Mouse (Mus musculus) limb, embryonic 14.5 days (tissue): ENCODE data around the gene Necab2. TPM values are rescaled to one million over a fixed set of nuclear protein-coding genes. Genes with fewer than 3 reads are reported as not detected.

ENCODE experiments used
- ATAC-seq: fragments of 200-750 bp; cut with Nextera tagmentation; 2 replicates; pipeline ENCODE4 v1.8.0; 2017; ENCODE audit warnings: low read depth, moderate number of reproducible peaks, moderate TSS enrichment; ENCODE audit not compliant: low FRiP score
- DNase-seq: peaks from one replicate; pipeline ENCODE4 v3.0.0-alpha.2; 2015; ENCODE audit warnings: low spot score
- H3K27ac ChIP-seq: fragments of 300-500 bp; sonication (generic); replicated peaks from 2 replicates; pipeline ENCODE4 v1.5.1; 2014; ENCODE audit warnings: low read depth, mild to moderate bottlenecking, low read length, moderate library complexity, mixed read lengths
- H3K27me3 ChIP-seq: fragments of 300-500 bp; sonication (generic); 2 replicates; pipeline ENCODE4 v1.6.1; 2014; ENCODE audit warnings: low read length, mixed read lengths; ENCODE audit not compliant: control insufficient read depth, insufficient read depth
- H3K36me3 ChIP-seq: fragments of 300-500 bp; sonication (generic); 2 replicates; pipeline ENCODE4 v1.6.1; 2014; ENCODE audit warnings: mild to moderate bottlenecking, low read length, moderate library complexity, mixed read lengths; ENCODE audit not compliant: control insufficient read depth, insufficient read depth
- H3K4me1 ChIP-seq: fragments of 300-500 bp; sonication (generic); 2 replicates; pipeline ENCODE4 v1.6.1; 2014; ENCODE audit warnings: antibody characterized with exemption, low read length, mixed read lengths; ENCODE audit not compliant: control insufficient read depth, insufficient read depth
- H3K4me2 ChIP-seq: fragments of 300-500 bp; sonication (generic); replicated peaks from 2 replicates; pipeline ENCODE4 v1.6.1; 2014; ENCODE audit warnings: low read depth, mild to moderate bottlenecking, low read length, moderate library complexity; ENCODE audit not compliant: severe bottlenecking
- H3K4me3 ChIP-seq: fragments of 300-500 bp; sonication (generic); replicated peaks from 2 replicates; pipeline ENCODE4 v1.5.1; 2014; ENCODE audit warnings: low read length
- H3K9ac ChIP-seq: fragments of 300-500 bp; sonication (generic); 2 replicates; pipeline ENCODE4 v1.6.1; 2014; ENCODE audit warnings: mild to moderate bottlenecking, low read depth, low read length, moderate library complexity; ENCODE audit not compliant: severe bottlenecking
- H3K9me3 ChIP-seq: fragments of 300-500 bp; sonication (generic); 2 replicates; pipeline ENCODE4 v1.6.1; 2016; ENCODE audit warnings: low read length; ENCODE audit not compliant: control insufficient read depth
- POLR2A ChIP-seq: fragments of 200-500 bp; IDR thresholded peaks from 2 replicates; pipeline ENCODE4 v1.8.0; 2012; ENCODE audit warnings: inconsistent platforms, mild to moderate bottlenecking, moderate library complexity, borderline replicate concordance; ENCODE audit not compliant: insufficient read depth, insufficient read length; ENCODE audit errors: extremely low read depth
- WGBS: fragments of 180-500 bp; shearing (Covaris S2); extraction: QIAGEN DNeasy Blood & Tissue Kit; methylation state at CpG from one replicate; pipeline ENCODE4 v1.1.7; 2014; 5-methylcytosine and 5-hydroxymethylcytosine counted together
- polyA plus RNA-seq, 2 experiments: library from polyadenylated mRNA; depleted of rRNA in 1 of 2; stranded (reverse) in 1 of 2; unstranded in 1 of 2; fragments of >200 nt; fragmentation: Nextera tagmentation in 1 of 2; extraction: Ambion mirVana in 1 of 2; gene quantifications; 2 replicates each; pipeline versions ENCODE4 v1.2.1 to v1.2.3; 2012 to 2014

Gene Necab2
- polyA plus RNA-seq (2012; rRNA removed) (7.8 and 9.5 TPM in 2 replicates), polyA plus RNA-seq (2014; fragmentation: Nextera tagmentation; extraction: Ambion mirVana) (2.2 and 2.6 TPM in 2 replicates)

DNA sequence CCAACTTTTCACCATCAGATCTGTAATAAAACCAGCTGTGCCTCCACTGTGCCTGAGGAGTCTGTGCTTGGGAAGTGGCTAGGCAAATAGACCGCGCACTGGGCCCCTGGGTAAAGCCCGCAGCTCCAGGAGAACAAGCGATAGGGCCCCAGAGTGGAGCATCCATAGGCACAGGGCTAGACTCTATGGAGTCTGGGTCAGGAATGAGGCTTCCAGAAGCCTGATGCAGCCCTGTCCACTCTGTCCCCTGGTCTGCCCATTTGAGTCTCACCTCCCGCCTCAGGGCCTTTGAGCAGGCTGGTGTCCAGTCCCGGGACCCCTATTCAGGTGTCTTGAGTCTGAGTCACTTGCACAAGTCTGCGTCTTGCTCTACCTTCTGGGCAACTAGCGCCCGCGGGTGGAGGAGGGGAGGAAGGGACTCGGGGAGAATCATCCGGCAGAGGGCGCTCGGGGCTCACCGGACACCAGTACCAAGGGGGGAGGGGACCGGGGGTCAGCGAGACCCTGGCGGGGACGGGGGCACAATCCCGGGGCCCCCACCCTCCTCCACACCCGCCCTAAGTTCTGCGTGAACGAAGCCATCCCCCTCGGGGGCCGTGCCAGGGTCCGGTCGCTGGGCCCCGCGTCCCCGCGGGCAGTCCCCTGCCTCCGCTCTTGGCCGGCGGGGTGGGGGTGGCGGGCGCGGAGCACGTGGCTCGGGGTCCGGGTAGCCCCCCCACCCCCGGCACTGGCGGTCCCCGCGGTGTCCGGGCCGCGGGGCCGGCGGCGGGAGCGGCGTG, at the start of gene Necab2:
Gene Necab2 (plus strand): TSS at position 509 of the 779 bp plus-strand sequence.
- Histone ChIP-seq H3K9me3 (no peaks in the 10 kb centered on the region), H3K4me3 (peak within 1 kb of the TSS; percentile 65), H3K9ac (peak within 1 kb of the TSS; percentile 70), H3K4me1 (0 out of 2 replicates have a peak, but pooled peaks cover 2% of the 10 kb centered on the region), H3K4me2 (peak within 1 kb of the TSS; percentile 95), H3K27me3 (peaks cover 21% of the 10 kb centered on the region), H3K36me3 (no peaks in the 10 kb centered on the region), H3K27ac (no peak within 1 kb of the TSS)
- TF ChIP-seq POLR2A: no peak
- ATAC-seq (peak; percentile 84), DNase-seq (peak; percentile 80)
- 2% methylated on average over 41 of the region's 52 CpGs for WGBS

- Histone ChIP-seq H3K4me1 (peaks cover 8% of the 10 kb centered on the region), H3K27me3 (no peaks in the 10 kb centered on the region), H3K9me3 (no peaks in the 10 kb centered on the region), H3K27ac (no peak overlapping the region), H3K4me2 (no peak overlapping the region), H3K9ac (no peak overlapping the region), H3K4me3 (no peak overlapping the region), H3K36me3 (no peaks in the 10 kb centered on the region)
- TF ChIP-seq POLR2A: no peak
- 89% methylated on average over 9 of the region's 9 CpGs for WGBS
- no peak for ATAC-seq
- DNase-seq: no peak
These were observed 48.0 kb upstream of the Necab2 start for GRCm38 (mm10) chr8:119398558-119398957.

- H3K4me3 ChIP-seq: no peak overlapping the region
- no peak overlapping the region for H3K4me2 ChIP-seq
- WGBS: 79% methylated on average over 6 of the region's 6 CpGs
- no peaks in the 10 kb centered on the region for H3K9me3 ChIP-seq
- no peak overlapping the region for H3K27ac ChIP-seq
- no peaks in the 10 kb centered on the region for H3K36me3 ChIP-seq
- ATAC-seq: no peak
- no peak for TF ChIP-seq POLR2A
- DNase-seq: no peak
- H3K9ac ChIP-seq: no peak overlapping the region
- peaks cover 7% of the 10 kb centered on the region for H3K4me1 ChIP-seq
- H3K27me3 ChIP-seq: no peaks in the 10 kb centered on the region
These were observed 47.3 kb upstream of the Necab2 start for GRCm38 (mm10) chr8:119399255-119399654.

DNA sequence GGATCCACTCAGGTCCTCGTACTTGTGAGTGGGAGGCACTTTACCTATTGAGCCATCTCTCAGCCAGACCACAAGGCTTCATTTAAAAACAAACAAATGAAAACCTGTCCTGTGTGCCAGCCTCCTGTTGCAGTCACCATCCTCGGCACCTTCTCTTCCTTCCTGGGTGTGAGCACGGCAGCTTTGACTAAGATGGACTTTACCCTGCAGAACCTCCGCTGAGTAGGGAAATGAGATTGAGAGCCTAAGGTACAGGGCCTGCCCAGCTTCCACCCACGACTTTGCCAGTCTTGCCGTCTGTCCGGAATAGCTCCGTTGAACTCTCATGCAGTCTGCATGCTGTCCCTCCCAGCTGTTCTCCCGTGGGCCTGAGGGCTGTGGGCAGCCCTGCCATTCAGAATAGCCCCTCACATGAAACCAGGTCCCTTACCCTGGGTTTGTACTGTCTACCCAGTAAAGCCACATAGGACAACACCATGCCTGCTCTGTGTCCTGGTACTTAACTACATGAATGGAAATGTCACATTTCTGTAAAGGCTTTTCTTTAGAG, 46.3 kb upstream of the Necab2 start:
- H3K4me2 ChIP-seq: no peak overlapping the region
- TF ChIP-seq POLR2A: no peak
- ATAC-seq (no peak), DNase-seq (no peak)
- H3K9me3 ChIP-seq: no peaks in the 10 kb centered on the region
- H3K9ac ChIP-seq: no peak overlapping the region
- peaks cover 5% of the 10 kb centered on the region for H3K4me1 ChIP-seq
- H3K4me3 ChIP-seq: no peak overlapping the region
- no peak overlapping the region for H3K27ac ChIP-seq
- no peaks in the 10 kb centered on the region for H3K36me3 ChIP-seq
- H3K27me3 ChIP-seq: no peaks in the 10 kb centered on the region
- 82% methylated on average over 9 of the region's 9 CpGs for WGBS

- 82% methylated on average over 3 of the region's 3 CpGs for WGBS
These were observed 45.6 kb upstream of the Necab2 start for GRCm38 (mm10) chr8:119400904-119401303.

More at GRCm38 (mm10) chr8:119400904-119401303, 45.6 kb upstream of the Necab2 start:
- H3K27ac ChIP-seq: no peak overlapping the region
- H3K4me2 ChIP-seq: no peak overlapping the region
- H3K4me3 ChIP-seq: no peak overlapping the region
- no peaks in the 10 kb centered on the region for H3K27me3 ChIP-seq
- TF ChIP-seq POLR2A: no peak
- ATAC-seq (no peak), DNase-seq (no peak)
- no peaks in the 10 kb centered on the region for H3K9me3 ChIP-seq
- H3K9ac ChIP-seq: no peak overlapping the region
- no peaks in the 10 kb centered on the region for H3K36me3 ChIP-seq
- no peaks in the 10 kb centered on the region for H3K4me1 ChIP-seq
